In genomic region chr7:132722401-132723370, GRCm38 (mm10) we compare ENCODE assay signal across 11 mouse cellular contexts.
DNase-seq lines count a peak whose midpoint lies in the region; ATAC-seq and TF ChIP-seq lines count a peak whose summit lies in the region.
"Had no signal": no experiment of that assay in that cellular context is flagged by ENCODE, and none has a peak within 500 bp of the region (broad histone marks: within the 10 kb centered on the region; RNA-seq: fewer than 3 reads in every experiment).

No protein-coding gene starts in this region.

- H3K9ac ChIP-seq in liver, adult 2 months (ENCODE audit: low read depth, low read length): no peak overlapping the region
- H3K9ac ChIP-seq in liver, embryonic 13.5 days: peak overlapping the region; percentile 52
- no peak overlapping the region for H3K9ac ChIP-seq in midbrain, embryonic 13.5 days (replicated peaks)
- H3K9ac ChIP-seq: neural tube, embryonic 13.5 days had no signal

- H3K36me3 ChIP-seq in liver, adult 2 months (ENCODE audit: control insufficient read depth, insufficient read depth, low read length): no peaks in the 10 kb centered on the region
- peaks cover 60% of the 10 kb centered on the region for H3K36me3 ChIP-seq in liver, embryonic 13.5 days
- H3K36me3 ChIP-seq in midbrain, embryonic 13.5 days: no peaks in the 10 kb centered on the region
- H3K36me3 ChIP-seq: neural tube, embryonic 13.5 days had no signal

- no peak overlapping the region for H3K27ac ChIP-seq in liver, adult 2 months (replicated peaks; ENCODE audit: insufficient read depth, low read depth, low read length)
- peak overlapping the region; percentile 84 for H3K27ac ChIP-seq in liver, embryonic 13.5 days
- no peak overlapping the region; the same call in 1 of the 2 replicates for H3K27ac ChIP-seq in midbrain, embryonic 13.5 days
- H3K27ac ChIP-seq: neural tube, embryonic 13.5 days had no signal

- no peak for ATAC-seq in cerebellum, adult (ENCODE audit: insufficient number of reproducible peaks, low FRiP score, low TSS enrichment)
- no peak for ATAC-seq in liver, embryonic 13.5 days (ENCODE audit: low read depth)
- ATAC-seq in midbrain, embryonic 13.5 days: no peak
- ATAC-seq: Patski had no signal

- TF ChIP-seq CTCF in liver, adult 2 months (IDR thresholded peaks at IDR 0.05; ENCODE audit: low read depth, low read length): no peak

- WGBS in liver, adult 2 months: 87% methylated on average over 12 of the region's 12 CpGs
- 87% methylated on average over 12 of the region's 12 CpGs for WGBS in liver, embryonic 13.5 days (ENCODE audit: insufficient replicate concordance)
- 89% methylated on average over 12 of the region's 12 CpGs for WGBS in midbrain, embryonic 13.5 days

- no peaks in the 10 kb centered on the region for H3K9me3 ChIP-seq in liver, embryonic 13.5 days (replicated peaks)
- H3K9me3 ChIP-seq in midbrain, embryonic 13.5 days: no peaks in the 10 kb centered on the region
- H3K9me3 ChIP-seq: neural tube, embryonic 13.5 days had no signal

- DNase-seq in cerebellum, adult 11 months: peak; percentile 41
- DNase-seq in liver, adult 2 months (ENCODE audit: extremely low read depth, low read depth, low spot score): peak; percentile 35
- DNase-seq in liver: no peak
- no peak for DNase-seq in liver, embryonic 13.5 days
- no peak for DNase-seq in ovary, postnatal 10 days (ENCODE audit: low spot score)
- no peak for DNase-seq in gastrocnemius, postnatal 4 days (ENCODE audit: low spot score in 2 of 2)
- DNase-seq: gastrocnemius, postnatal 36 days had no signal

- H3K4me2 ChIP-seq in liver, embryonic 13.5 days: no peak overlapping the region; the same call in 1 of the 2 replicates
- no peak overlapping the region for H3K4me2 ChIP-seq in midbrain, embryonic 13.5 days (replicated peaks)
- H3K4me2 ChIP-seq: neural tube, embryonic 13.5 days had no signal

- H3K4me3 ChIP-seq in liver, adult 2 months (ENCODE audit: insufficient read depth, low read depth, low read length): no peak overlapping the region
- H3K4me3 ChIP-seq in liver, embryonic 13.5 days (replicated peaks): no peak overlapping the region
- no peak overlapping the region for H3K4me3 ChIP-seq in midbrain, embryonic 13.5 days (replicated peaks)
- H3K4me3 ChIP-seq: neural tube, embryonic 13.5 days had no signal

- TF ChIP-seq POLR2A in liver, adult 2 months (IDR thresholded peaks at IDR 0.05; ENCODE audit: extremely low read depth, insufficient read depth, low read length): no peak

- H3K4me1 ChIP-seq in liver, adult 2 months (ENCODE audit: control insufficient read depth, insufficient read depth, low read length): peaks cover 8% of the 10 kb centered on the region
- H3K4me1 ChIP-seq in liver, embryonic 13.5 days (replicated peaks): peaks cover 74% of the 10 kb centered on the region
- peaks cover 36% of the 10 kb centered on the region for H3K4me1 ChIP-seq in midbrain, embryonic 13.5 days (replicated peaks)

- no peaks in the 10 kb centered on the region for H3K79me2 ChIP-seq in liver, adult 2 months (ENCODE audit: control insufficient read depth, insufficient read depth, low read length)

- no peaks in the 10 kb centered on the region for H3K27me3 ChIP-seq in liver, adult 2 months (ENCODE audit: control insufficient read depth, insufficient read depth, low read length)
- H3K27me3 ChIP-seq in liver, embryonic 13.5 days: no peaks in the 10 kb centered on the region
- H3K27me3 ChIP-seq in midbrain, embryonic 13.5 days: no peaks in the 10 kb centered on the region
- H3K27me3 ChIP-seq: neural tube, embryonic 13.5 days; Patski had no signal

Comparison
In these comparisons a context has a peak if more than half of its experiments do, and no peak if none do; other contexts are left out.
1. DNase-seq: peak in cerebellum, adult 11 months (single experiment) and liver, adult 2 months (single experiment); none in liver (single experiment), liver, embryonic 13.5 days (single experiment), ovary, postnatal 10 days (single experiment) and gastrocnemius, postnatal 4 days (0 of 2).